Comparison of ENCODE assay signal across 10 mouse cellular contexts in genomic region chr15:94045131-94045756, GRCm38 (mm10).
DNase-seq lines count a peak whose midpoint lies in the region; ATAC-seq and TF ChIP-seq lines count a peak whose summit lies in the region.
"Had no signal": no experiment of that assay in that cellular context is flagged by ENCODE, and none has a peak within 500 bp of the region (broad histone marks: within the 10 kb centered on the region; RNA-seq: fewer than 3 reads in every experiment).

No protein-coding gene starts in this region.

- H3K4me2 ChIP-seq in liver, postnatal 0 days (ENCODE audit: low read depth, low read length), result no peak overlapping the region
- no peak overlapping the region for H3K4me2 ChIP-seq in midbrain, embryonic 13.5 days (replicated peaks)
- H3K4me2 ChIP-seq: liver, embryonic 12.5 days had no signal

- H3K4me3 ChIP-seq in liver, postnatal 0 days (ENCODE audit: low read depth, low read length), result no peak overlapping the region
- 0 out of 2 replicates have a peak overlapping the region, but pooled peaks have one; percentile 9 for H3K4me3 ChIP-seq in olfactory bulb, adult 2 months (ENCODE audit: insufficient read depth, low read depth, low read length)
- no peak overlapping the region for H3K4me3 ChIP-seq in midbrain, embryonic 13.5 days (replicated peaks)
- H3K4me3 ChIP-seq: liver, embryonic 12.5 days had no signal

- no peak for TF ChIP-seq EP300 in liver, postnatal 0 days (IDR thresholded peaks at IDR 0.05; ENCODE audit: low read depth)

- H3K36me3 ChIP-seq in liver, postnatal 0 days (replicated peaks; ENCODE audit: insufficient read depth, low read length), result no peaks in the 10 kb centered on the region
- H3K36me3 ChIP-seq in midbrain, embryonic 13.5 days, result no peaks in the 10 kb centered on the region
- H3K36me3 ChIP-seq: liver, embryonic 12.5 days had no signal

- H3K9ac ChIP-seq in liver, postnatal 0 days (replicated peaks), result no peak overlapping the region
- H3K9ac ChIP-seq in midbrain, embryonic 13.5 days (replicated peaks), result no peak overlapping the region
- H3K9ac ChIP-seq: liver, embryonic 12.5 days had no signal

- no peak for ATAC-seq in liver, postnatal 0 days
- ATAC-seq in midbrain, embryonic 13.5 days, result no peak
- ATAC-seq: activated CD4-positive, CD25-positive, alpha-beta regulatory T cell, adult 4 months; liver, embryonic 12.5 days had no signal

- H3K27ac ChIP-seq in liver, postnatal 0 days (ENCODE audit: low read depth), result no peak overlapping the region
- no peak overlapping the region for H3K27ac ChIP-seq in olfactory bulb, adult 2 months (ENCODE audit: insufficient read depth, low read depth, low read length)
- H3K27ac ChIP-seq in midbrain, embryonic 13.5 days, result no peak overlapping the region
- H3K27ac ChIP-seq: liver, embryonic 12.5 days had no signal

- H3K4me1 ChIP-seq in liver, postnatal 0 days (ENCODE audit: insufficient read depth), result no peaks in the 10 kb centered on the region
- H3K4me1 ChIP-seq in olfactory bulb, adult 2 months (ENCODE audit: control insufficient read depth, insufficient read depth, low read length), result peaks cover 3% of the 10 kb centered on the region; the same call in 1 of the 2 replicates
- peaks cover 7% of the 10 kb centered on the region; the same call in 1 of the 2 replicates for H3K4me1 ChIP-seq in midbrain, embryonic 13.5 days (replicated peaks)
- H3K4me1 ChIP-seq: liver, embryonic 12.5 days had no signal

- TF ChIP-seq CTCF in liver, postnatal 0 days (IDR thresholded peaks at IDR 0.05; ENCODE audit: low read depth), result no peak
- TF ChIP-seq CTCF in olfactory bulb, adult 2 months (IDR thresholded peaks at IDR 0.05; ENCODE audit: insufficient read depth, low read depth, low read length), result no peak

- 75% methylated on average over 18 of the region's 18 CpGs for WGBS in liver, postnatal 0 days (ENCODE audit: insufficient replicate concordance)
- 52% methylated on average over 18 of the region's 18 CpGs for WGBS in olfactory bulb, adult 2 months
- 84% methylated on average over 18 of the region's 18 CpGs for WGBS in midbrain, embryonic 13.5 days

- DNase-seq in adrenal gland, adult 2 months, result peak; percentile 17
- no peak for DNase-seq in adrenal gland, postnatal 4 days (ENCODE audit: low spot score in 2 of 2)
- peak; percentile 19 for DNase-seq in liver
- DNase-seq in liver, postnatal 0 days, result no peak
- DNase-seq in heart, postnatal 4 days, result peak; percentile 54
- DNase-seq in spleen, postnatal 4 days (ENCODE audit: low spot score in 2 of 2), result no peak

- H3K9me3 ChIP-seq in liver, postnatal 0 days (ENCODE audit: low read length), result peaks cover 3% of the 10 kb centered on the region; the same call in 1 of the 2 replicates
- H3K9me3 ChIP-seq in midbrain, embryonic 13.5 days, result no peaks in the 10 kb centered on the region
- H3K9me3 ChIP-seq: liver, embryonic 12.5 days had no signal

- TF ChIP-seq POLR2A in olfactory bulb, adult 2 months (IDR thresholded peaks at IDR 0.05; ENCODE audit: insufficient read depth, low read depth, low read length), result no peak

- no peaks in the 10 kb centered on the region for H3K27me3 ChIP-seq in liver, postnatal 0 days (ENCODE audit: insufficient read depth, low read length)
- no peaks in the 10 kb centered on the region for H3K27me3 ChIP-seq in midbrain, embryonic 13.5 days
- H3K27me3 ChIP-seq: liver, embryonic 12.5 days had no signal

Comparison
In these comparisons a context has a peak if more than half of its experiments do, and no peak if none do; other contexts are left out.
1. DNase-seq: peak in adrenal gland, adult 2 months (single experiment), liver (single experiment) and heart, postnatal 4 days (single experiment); none in adrenal gland, postnatal 4 days (0 of 2), liver, postnatal 0 days (single experiment) and spleen, postnatal 4 days (0 of 2).